Mouse (Mus musculus) ES-E14 (cell line): ENCODE results near the gene Ptger4. TPM values are rescaled to one million over a fixed set of nuclear protein-coding genes. Genes with fewer than 3 reads are reported as not detected.

Experiments used
- DNase-seq: peaks from one replicate; pipeline ENCODE4 v3.0.0-alpha.2; 2013; ENCODE audit warnings: low read depth, low spot score
- H3K27ac ChIP-seq: 2 replicates; pipeline ENCODE4 v1.5.1; 2012; ENCODE audit warnings: low read depth, mild to moderate bottlenecking, low read length, moderate library complexity, mixed read lengths; ENCODE audit not compliant: poor library complexity, insufficient read depth, severe bottlenecking
- H3K36me3 ChIP-seq: 2 replicates; pipeline ENCODE4 v1.6.1; 2012; ENCODE audit warnings: mild to moderate bottlenecking, low read length, moderate library complexity, mixed read lengths; ENCODE audit not compliant: control insufficient read depth, poor library complexity, insufficient read depth, severe bottlenecking
- H3K4me1 ChIP-seq, 2 experiments: fragments of 150-350 bp in 1 of 2; sonication (generic) in 1 of 2; 2 replicates each; pipeline ENCODE4 v1.6.1; 2012; ENCODE audit warnings: low read length in 2 of 2, mild to moderate bottlenecking in 1 of 2, mixed read lengths in 1 of 2; ENCODE audit not compliant: control insufficient read depth in 2 of 2, insufficient read depth in 2 of 2, poor library complexity in 1 of 2
- H3K4me3 ChIP-seq, 2 experiments: fragments of 150-350 bp in 1 of 2; sonication (generic) in 1 of 2; 2 replicates each; pipeline ENCODE4 v1.5.1; 2012; ENCODE audit warnings: low read length in 2 of 2, low read depth in 1 of 2, mild to moderate bottlenecking in 1 of 2, mixed read lengths in 1 of 2; ENCODE audit not compliant: insufficient read depth in 1 of 2, poor library complexity in 1 of 2, severe bottlenecking in 1 of 2
- H3K9ac ChIP-seq: 2 replicates; pipeline ENCODE4 v1.6.1; 2012; ENCODE audit warnings: low read depth, mild to moderate bottlenecking, low read length, mixed read lengths; ENCODE audit not compliant: poor library complexity, insufficient read depth, severe bottlenecking
- H3K9me3 ChIP-seq: fragments of 150-350 bp; sonication (generic); 2 replicates; pipeline ENCODE4 v1.6.1; 2012; ENCODE audit warnings: low read depth, mild to moderate bottlenecking, low read length; ENCODE audit not compliant: control insufficient read depth, insufficient read depth
- CHD2 ChIP-seq: IDR thresholded peaks from 2 replicates; pipeline ENCODE4 v1.6.1; 2014; ENCODE audit warnings: mild to moderate bottlenecking, low read depth, low read length, inconsistent platforms
- HCFC1 ChIP-seq: IDR thresholded peaks from 2 replicates; pipeline ENCODE4 v1.6.1; 2012; ENCODE audit warnings: low read length, inconsistent platforms, borderline replicate concordance; ENCODE audit not compliant: insufficient read depth
- MAFK ChIP-seq: IDR thresholded peaks from 2 replicates; pipeline ENCODE4 v1.6.1; 2014; ENCODE audit warnings: mild to moderate bottlenecking, low read depth, low read length, inconsistent platforms; ENCODE audit not compliant: insufficient read depth
- ZC3H11A ChIP-seq: IDR thresholded peaks from 2 replicates; pipeline ENCODE4 v1.6.1; 2012; ENCODE audit warnings: low read depth, mild to moderate bottlenecking, inconsistent platforms, low read length, borderline replicate concordance
- ZNF384 ChIP-seq: IDR thresholded peaks from 2 replicates; pipeline ENCODE4 v1.6.1; 2012; ENCODE audit warnings: low read depth, low read length, inconsistent platforms
- in situ Hi-C, 2 experiments: fragments of 600-800 bp; cut with MboI; formaldehyde crosslinking; loops; one replicate each; pipeline ENCODE4 v1.15.1; 2025; ENCODE audit warnings: low sequenced_read_pairs in 2 of 2, inconsistent platforms in 1 of 2; ENCODE audit not compliant: unreplicated experiment in 2 of 2
- total RNA-seq: library from RNA; depleted of rRNA; stranded (reverse); fragments of 300-350 nt; gene quantifications from 2 replicates; pipeline ENCODE4 v1.2.3, GENCODE M21; 2012; rRNA removed

Gene Ptger4
- total RNA-seq, 1 experiment = 2.0 TPM

DNA sequence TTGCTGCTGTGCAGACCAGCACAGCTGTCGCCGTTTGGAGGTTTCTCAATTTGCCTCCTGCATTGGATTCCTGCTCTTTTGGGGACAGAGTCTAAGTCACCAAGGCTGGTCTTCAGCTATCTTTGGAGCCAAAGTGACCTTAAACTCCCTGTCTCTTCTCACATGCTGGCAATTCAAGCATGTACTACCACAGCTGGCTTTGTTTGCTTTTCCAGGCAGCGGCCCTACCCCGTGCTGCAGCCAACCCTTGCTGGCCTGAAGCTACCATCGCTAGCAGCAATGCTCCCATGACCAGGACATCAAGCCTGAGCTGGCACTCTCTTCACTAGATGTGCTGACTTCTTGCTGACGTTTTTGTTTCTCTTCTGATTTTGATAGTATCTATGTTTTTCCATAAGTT lies 85.2 kb downstream of the Ptger4 start:
- TF ChIP-seq CHD2 (no peak), HCFC1 (no peak), MAFK (no peak), ZC3H11A (no peak), ZNF384 (no peak)
- Histone ChIP-seq H3K36me3 (peaks cover 5% of the 10 kb centered on the region; the same call in 1 of the 2 replicates), H3K27ac (no peak overlapping the region), H3K9ac (no peak overlapping the region), H3K4me1 (0 out of 4 replicates have a peak, but pooled peaks cover 0 to 2% of the 10 kb centered on the region in 2 experiments), H3K4me3 (no peak overlapping the region), H3K9me3 (no peaks in the 10 kb centered on the region)
- in situ Hi-C loops = no loop called here
- DNase-seq = no peak

DNA sequence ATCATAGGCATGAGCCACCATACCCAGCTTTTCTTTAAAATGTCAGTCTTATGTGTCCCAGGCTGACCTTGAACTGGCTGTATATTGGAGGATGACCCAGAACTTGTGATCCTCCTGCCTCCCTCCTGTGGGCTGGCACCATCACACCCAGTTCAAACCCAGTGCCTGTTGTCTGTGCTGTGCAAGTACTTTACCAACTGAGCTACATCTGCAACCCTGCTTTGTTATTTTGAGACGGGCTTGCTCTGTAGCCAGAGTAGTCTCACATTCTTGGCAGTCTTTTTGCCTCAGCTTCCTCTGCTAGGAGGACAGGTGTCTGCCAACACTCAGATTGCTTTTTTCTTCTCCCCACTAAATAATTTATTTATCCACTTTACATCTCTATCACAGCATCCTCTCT lies 86.6 kb downstream of the Ptger4 start:
- TF ChIP-seq MAFK (no peak), CHD2 (no peak), ZNF384 (no peak), HCFC1 (no peak), ZC3H11A (no peak)
- in situ Hi-C loops = no loop called here

More for the DNA sequence above, 86.6 kb downstream of the Ptger4 start:
- no peak overlapping the region for H3K9ac ChIP-seq
- H3K4me3 ChIP-seq = no peak overlapping the region
- no peaks in the 10 kb centered on the region for H3K9me3 ChIP-seq
- no peak overlapping the region for H3K27ac ChIP-seq
- H3K4me1 ChIP-seq = peaks cover 4% of the 10 kb centered on the region in 2 experiments; a peak in 3 of 4 replicates
- H3K36me3 ChIP-seq = 0 out of 2 replicates have a peak, but pooled peaks cover 2% of the 10 kb centered on the region
- DNase-seq = no peak

Other genes with a start within 250 kb of the Ptger4 start
- gene C7, start 180.4 kb downstream of the Ptger4 start, total RNA-seq = 0.16 and 0.18 TPM in 2 replicates
- 0.18 and 0.37 TPM in 2 replicates for gene Card6, start 135.6 kb downstream of the Ptger4 start, total RNA-seq
- 1,373 and 1,829 TPM in 2 replicates for gene Rpl37, start 127.5 kb downstream of the Ptger4 start, total RNA-seq
- 9.7 and 12.9 TPM in 2 replicates for gene Prkaa1, start 100.3 kb downstream of the Ptger4 start, total RNA-seq
- gene Ttc33, start 58.7 kb downstream of the Ptger4 start, total RNA-seq = 24.2 and 25.2 TPM in 2 replicates